Mouse (Mus musculus): ENCODE results near the gene Orm2. TPM values are rescaled to one million over a fixed set of nuclear protein-coding genes. Genes with fewer than 3 reads are reported as not detected.

The Orm2 gene
- not detected for polyA plus RNA-seq (2015; fragmentation: Illumina TruSeq; extraction: RNeasy Lipid Tissue Mini Kit (QIAGEN cat#74804); ENCODE audit: low read depth, low replicate concordance)

DNA sequence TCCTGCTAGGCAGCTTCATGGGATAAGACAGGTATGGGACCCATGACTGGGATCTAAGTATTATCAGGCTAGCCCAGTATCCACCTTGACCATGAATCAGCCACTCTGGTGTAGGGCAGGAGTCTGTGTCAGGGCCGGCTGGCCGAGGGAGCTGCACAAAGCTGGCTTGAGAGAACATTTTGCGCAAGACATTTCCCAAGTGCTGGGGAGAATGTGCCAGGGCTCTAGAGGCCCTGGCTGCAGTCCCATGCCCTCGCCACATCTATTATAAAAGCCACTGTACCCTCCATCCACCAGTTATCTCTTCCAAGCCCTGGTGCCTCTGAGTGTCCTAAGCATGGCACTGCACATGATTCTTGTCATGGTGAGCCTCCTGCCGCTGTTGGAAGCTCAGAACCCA lies at the start of gene Orm2:
Orm2 (plus strand) TSS at position 300 of the 400 bp plus-strand sequence.

DNA sequence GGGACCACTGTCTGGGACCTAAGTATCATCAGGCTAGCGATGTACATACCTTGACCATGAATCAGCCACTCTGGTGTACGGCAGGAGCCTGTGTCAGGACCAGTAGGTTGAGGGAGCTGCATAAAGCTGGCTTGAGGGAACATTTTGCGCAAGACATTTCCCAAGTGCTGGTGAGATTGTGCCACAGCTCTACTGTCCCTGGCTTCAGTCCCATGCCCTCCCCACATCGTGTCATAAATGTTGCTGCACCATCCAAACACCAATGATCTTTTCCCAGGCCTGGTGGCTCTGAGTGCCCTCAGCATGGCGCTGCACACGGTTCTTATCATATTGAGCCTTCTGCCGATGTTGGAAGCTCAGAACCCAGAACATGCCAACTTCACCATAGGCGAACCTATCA lies 18.0 kb upstream of the Orm2 start, which contains the start of gene Orm1:
Orm1 (plus strand) TSS at position 266 of the 400 bp plus-strand sequence.

DNA sequence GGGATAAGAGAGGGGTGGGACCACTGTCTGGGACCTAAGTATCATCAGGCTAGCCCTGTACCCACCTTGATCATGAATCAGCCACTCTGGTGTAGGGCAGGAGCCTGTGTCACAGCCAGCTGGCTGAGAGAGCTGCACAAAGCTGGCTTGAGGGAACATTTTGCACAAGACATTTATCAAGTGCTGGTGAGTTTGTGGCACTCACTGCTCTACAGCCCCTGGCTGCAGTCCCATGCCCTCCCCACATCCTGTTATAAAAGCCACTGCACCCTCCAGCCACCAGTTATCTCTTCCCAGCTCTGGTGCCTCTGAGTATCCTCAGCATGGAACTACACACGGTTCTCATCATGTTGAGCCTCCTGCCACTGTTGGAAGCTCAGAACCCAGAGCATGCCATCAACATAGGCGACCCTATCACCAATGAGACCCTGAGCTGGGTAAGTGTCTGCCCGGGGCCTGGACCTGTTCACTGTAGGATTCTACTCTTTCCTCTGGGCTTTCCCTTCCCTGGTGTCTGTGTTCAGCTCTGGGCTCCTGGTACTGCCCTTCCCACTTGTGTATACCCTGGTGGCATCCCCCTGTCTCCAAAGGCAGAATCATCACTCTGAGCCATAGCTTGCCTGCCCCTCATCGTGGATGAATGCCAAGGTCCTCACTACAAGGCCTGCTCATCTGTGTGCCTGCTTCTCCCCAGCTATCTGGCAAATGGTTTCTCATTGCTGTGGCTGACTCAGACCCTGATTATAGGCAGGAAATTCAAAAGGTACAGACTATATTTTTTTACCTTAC lies 6.2 kb upstream of the Orm2 start, which contains the start of gene Orm3:
Orm3 (plus strand) TSS at position 286 of the 789 bp plus-strand sequence.

DNA sequence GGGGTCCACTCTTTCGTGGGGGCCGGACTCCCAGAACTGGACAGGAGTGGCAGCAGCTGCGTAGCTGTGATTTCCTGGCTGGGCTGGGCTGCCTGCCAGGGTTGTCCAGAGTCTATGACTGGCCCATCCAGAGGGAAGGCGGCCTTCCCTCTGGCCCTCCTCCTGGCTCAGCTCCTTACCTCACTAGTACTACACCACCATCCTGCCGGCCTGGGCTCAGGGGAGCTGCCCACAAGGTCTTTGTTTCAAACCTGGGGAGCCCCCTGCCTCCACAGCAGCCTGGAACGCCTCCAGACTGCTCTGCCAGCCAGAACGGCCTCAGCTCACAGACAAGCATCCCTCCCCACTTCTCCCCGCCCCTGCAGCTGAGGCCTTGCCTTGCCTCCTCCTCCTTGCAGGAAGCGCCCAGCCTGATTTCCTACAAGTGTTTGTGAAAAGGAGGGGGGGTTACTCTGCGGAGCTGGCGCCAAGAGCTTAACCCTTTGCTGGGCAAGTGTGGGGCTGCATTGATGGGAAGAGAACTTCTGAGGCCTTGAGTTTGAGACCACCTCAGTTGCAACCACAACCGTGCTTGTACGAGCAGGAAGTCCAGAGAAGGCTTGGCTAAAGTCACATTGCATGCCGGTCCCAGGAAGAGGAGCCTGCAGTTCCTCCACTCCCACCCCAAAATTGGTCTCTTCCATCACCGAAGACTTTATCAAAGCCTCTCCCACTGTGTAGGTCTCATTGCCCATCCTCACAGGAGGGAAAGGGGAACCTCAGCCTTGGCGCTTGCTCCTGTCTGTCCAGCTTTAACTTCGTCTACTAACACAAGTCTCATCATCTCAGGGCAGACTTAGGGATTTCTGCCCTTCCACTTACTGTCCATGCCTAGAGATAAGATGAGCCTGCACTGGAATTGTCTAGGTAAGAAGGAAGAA lies 41.1 kb downstream of the Orm2 start, which contains the start of gene Akna:
Akna (minus strand) TSS at position 315 of the 920 bp plus-strand sequence.

Other genes starting within 250 kb of the Orm2 start
- 0.37 TPM for gene Ambp, start 207.7 kb upstream of the Orm2 start, polyA plus RNA-seq (2015; fragmentation: Illumina TruSeq; extraction: RNeasy Lipid Tissue Mini Kit (QIAGEN cat#74804); ENCODE audit: low read depth, low replicate concordance)
- gene Kif12, start 190.3 kb upstream of the Orm2 start, polyA plus RNA-seq (2015; fragmentation: Illumina TruSeq; extraction: RNeasy Lipid Tissue Mini Kit (QIAGEN cat#74804); ENCODE audit: low read depth, low replicate concordance), result not detected
- 3.6 TPM for gene Col27a1, start 148.4 kb upstream of the Orm2 start, polyA plus RNA-seq (2015; fragmentation: Illumina TruSeq; extraction: RNeasy Lipid Tissue Mini Kit (QIAGEN cat#74804); ENCODE audit: low read depth, low replicate concordance)
- not detected for gene Orm1, start 17.9 kb upstream of the Orm2 start, polyA plus RNA-seq (2015; fragmentation: Illumina TruSeq; extraction: RNeasy Lipid Tissue Mini Kit (QIAGEN cat#74804); ENCODE audit: low read depth, low replicate concordance)
- not detected for gene Orm3, start 6.3 kb upstream of the Orm2 start, polyA plus RNA-seq (2015; fragmentation: Illumina TruSeq; extraction: RNeasy Lipid Tissue Mini Kit (QIAGEN cat#74804); ENCODE audit: low read depth, low replicate concordance)
- 1.9 TPM for gene Akna, start 40.9 kb downstream of the Orm2 start, polyA plus RNA-seq (2015; fragmentation: Illumina TruSeq; extraction: RNeasy Lipid Tissue Mini Kit (QIAGEN cat#74804); ENCODE audit: low read depth, low replicate concordance)
- 30.1 TPM for gene Whrn, start 133.5 kb downstream of the Orm2 start, polyA plus RNA-seq (2015; fragmentation: Illumina TruSeq; extraction: RNeasy Lipid Tissue Mini Kit (QIAGEN cat#74804); ENCODE audit: low read depth, low replicate concordance)
- gene Atp6v1g1, start 182.3 kb downstream of the Orm2 start, polyA plus RNA-seq (2015; fragmentation: Illumina TruSeq; extraction: RNeasy Lipid Tissue Mini Kit (QIAGEN cat#74804); ENCODE audit: low read depth, low replicate concordance), result 246 TPM
- gene Tmem268, start 196.3 kb downstream of the Orm2 start, polyA plus RNA-seq (2015; fragmentation: Illumina TruSeq; extraction: RNeasy Lipid Tissue Mini Kit (QIAGEN cat#74804); ENCODE audit: low read depth, low replicate concordance), result 11.1 TPM
- not detected for gene Gm11213, start 242.8 kb downstream of the Orm2 start, polyA plus RNA-seq (2015; fragmentation: Illumina TruSeq; extraction: RNeasy Lipid Tissue Mini Kit (QIAGEN cat#74804); ENCODE audit: low read depth, low replicate concordance)

Data from brain, adult 10 weeks (tissue).